Mouse (Mus musculus) thymus, postnatal 0 days (tissue): Measurements from ENCODE around the gene Rrh. TPM values are rescaled to one million over a fixed set of nuclear protein-coding genes. Genes with fewer than 3 reads are reported as not detected.

Experiments used
- DNase-seq: peaks from one replicate; pipeline ENCODE4 v3.0.0-alpha.2; 2015; ENCODE audit warnings: low spot score
- polyA plus RNA-seq: library from polyadenylated mRNA; unstranded; fragments of >200 nt; fragmentation: Nextera tagmentation; extraction: Ambion mirVana; gene quantifications from 2 replicates; pipeline ENCODE4 v1.2.1, GENCODE M21; 2015

Rrh gene
- not detected in 2 replicates for polyA plus RNA-seq

- no peak for DNase-seq
Measured at GRCm38 (mm10) chr3:129822206-129822775, at the start of gene Rrh. Gene Rrh, minus strand, starts transcription at chr3:129822587.

GRCm38 (mm10) chr3:129863698-129864097 is 41.3 kb upstream of the Rrh start:
- DNase-seq = peak; percentile 52

GRCm38 (mm10) chr3:129862592-129862991 is 40.2 kb upstream of the Rrh start:
- DNase-seq = no peak

GRCm38 (mm10) chr3:129846846-129847245 is 24.5 kb upstream of the Rrh start:
- DNase-seq = no peak

GRCm38 (mm10) chr3:129845868-129846267 is 23.5 kb upstream of the Rrh start:
- no peak for DNase-seq

GRCm38 (mm10) chr3:129838017-129838416 is 15.6 kb upstream of the Rrh start:
- DNase-seq = no peak

GRCm38 (mm10) chr3:129836965-129837364 is 14.6 kb upstream of the Rrh start:
- DNase-seq = no peak

- DNase-seq = no peak
Measured at GRCm38 (mm10) chr3:129836051-129836697, 13.8 kb upstream of the Rrh start.

GRCm38 (mm10) chr3:129835388-129835934 is 13.1 kb upstream of the Rrh start, which contains the start of gene Cfi:
Gene Cfi, plus strand, starts transcription at chr3:129835884.
- no peak for DNase-seq

GRCm38 (mm10) chr3:129831035-129831568 is 8.7 kb upstream of the Rrh start, which contains the start of gene Gar1:
Gene Gar1, minus strand, starts transcription at chr3:129831396.
- DNase-seq = peak; percentile 98

GRCm38 (mm10) chr3:129830626-129831025 is 8.2 kb upstream of the Rrh start:
- peak; percentile 51 for DNase-seq

- DNase-seq = no peak
Measured at GRCm38 (mm10) chr3:129827691-129828090, 5.3 kb upstream of the Rrh start.

GRCm38 (mm10) chr3:129826691-129827090 is 4.3 kb upstream of the Rrh start:
- no peak for DNase-seq

GRCm38 (mm10) chr3:129824891-129825290 is 2.5 kb upstream of the Rrh start:
- no peak for DNase-seq

- DNase-seq = no peak
Measured at GRCm38 (mm10) chr3:129824146-129824545, 1.8 kb upstream of the Rrh start.

GRCm38 (mm10) chr3:129823293-129823692 is 906 bp upstream of the Rrh start:
- DNase-seq = peak; percentile 61

- DNase-seq = no peak
Measured at GRCm38 (mm10) chr3:129821736-129822135, 651 bp downstream of the Rrh start.

- no peak for DNase-seq
Measured at GRCm38 (mm10) chr3:129820847-129821246, 1.5 kb downstream of the Rrh start.

- no peak for DNase-seq
Measured at GRCm38 (mm10) chr3:129803765-129804164, 18.6 kb downstream of the Rrh start, which contains the start of gene Lrit3. Gene Lrit3, minus strand, starts transcription at chr3:129804030.

- no peak for DNase-seq
Measured at GRCm38 (mm10) chr3:129799011-129799410, 23.4 kb downstream of the Rrh start.

- no peak for DNase-seq
Measured at GRCm38 (mm10) chr3:129798551-129798950, 23.8 kb downstream of the Rrh start.

- no peak for DNase-seq
Measured at GRCm38 (mm10) chr3:129797341-129797740, 25.0 kb downstream of the Rrh start.
